Mouse (Mus musculus) ES-CJ7 (cell line): ENCODE data around the gene Ect2l.

ENCODE experiments used
- DNase-seq: peaks from one replicate; pipeline ENCODE4 v3.0.0; 2011; ENCODE audit warnings: low read depth, low spot score

Gene Ect2l

DNA sequence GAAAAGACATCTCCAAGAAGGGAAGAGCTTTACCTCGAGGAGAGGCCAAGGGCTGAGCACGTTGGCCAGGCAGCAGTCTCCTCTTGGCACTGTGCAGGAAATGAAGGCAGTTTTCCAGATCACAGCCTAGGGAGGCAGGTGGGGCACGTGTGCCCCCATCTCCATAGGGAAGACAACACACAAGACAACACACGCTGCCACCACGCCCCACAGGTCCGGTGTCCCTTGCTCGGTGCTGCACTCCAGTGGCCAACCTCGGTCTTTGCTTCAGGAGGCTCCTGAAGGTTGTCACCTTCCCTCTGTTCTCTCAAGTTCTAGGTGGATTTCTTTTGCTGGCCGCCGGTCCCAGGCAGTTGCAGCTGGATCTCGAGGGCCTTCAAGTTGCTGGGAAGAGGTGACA lies at the start of gene Ect2l:
Ect2l (minus strand) TSS at position 165 of the 400 bp plus-strand sequence.
- peak; percentile 87 for DNase-seq

- peak; percentile 60 for DNase-seq
These were observed 40.7 kb upstream of the Ect2l start for GRCm38 (mm10) chr10:18251345-18251744.

DNA sequence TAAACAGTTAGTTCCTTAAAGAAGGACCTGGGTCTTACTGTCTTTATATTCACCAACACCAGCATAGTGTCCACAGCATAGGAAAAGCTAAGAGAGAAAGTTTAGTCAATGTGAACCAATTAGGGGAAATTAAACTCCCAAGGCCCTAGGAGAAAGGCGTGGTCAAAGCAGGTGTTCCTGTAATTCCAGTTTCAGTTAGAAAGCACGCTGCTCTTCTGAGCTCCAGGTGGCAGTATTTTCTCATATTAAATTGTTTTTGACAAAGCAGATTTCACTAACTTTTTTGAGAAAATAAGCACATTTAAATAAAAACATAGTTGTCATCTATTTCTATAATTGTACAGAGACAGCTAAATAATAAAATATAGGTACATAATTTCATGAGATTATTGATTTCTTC lies 32.9 kb upstream of the Ect2l start:
- no peak for DNase-seq

DNA sequence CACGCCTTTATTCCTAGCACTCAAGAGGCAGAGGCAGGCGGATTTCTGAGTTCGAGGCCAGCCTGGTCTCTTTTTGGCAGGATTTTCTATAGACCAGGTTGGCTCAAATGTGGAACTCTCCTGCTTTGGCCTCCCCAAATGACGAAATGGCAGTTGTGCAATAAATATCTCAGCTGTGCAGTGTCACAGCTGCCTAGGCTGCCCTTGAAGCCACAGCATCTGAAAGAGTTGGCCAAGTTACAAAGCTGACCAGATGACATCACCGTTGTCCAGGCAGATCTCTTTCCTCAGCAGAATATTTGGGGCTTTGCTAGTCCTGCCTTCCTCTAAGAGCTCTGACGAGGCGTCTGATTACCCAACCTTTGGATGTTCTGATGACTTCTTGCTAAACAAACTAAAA lies 26.5 kb upstream of the Ect2l start:
- DNase-seq: no peak

DNA sequence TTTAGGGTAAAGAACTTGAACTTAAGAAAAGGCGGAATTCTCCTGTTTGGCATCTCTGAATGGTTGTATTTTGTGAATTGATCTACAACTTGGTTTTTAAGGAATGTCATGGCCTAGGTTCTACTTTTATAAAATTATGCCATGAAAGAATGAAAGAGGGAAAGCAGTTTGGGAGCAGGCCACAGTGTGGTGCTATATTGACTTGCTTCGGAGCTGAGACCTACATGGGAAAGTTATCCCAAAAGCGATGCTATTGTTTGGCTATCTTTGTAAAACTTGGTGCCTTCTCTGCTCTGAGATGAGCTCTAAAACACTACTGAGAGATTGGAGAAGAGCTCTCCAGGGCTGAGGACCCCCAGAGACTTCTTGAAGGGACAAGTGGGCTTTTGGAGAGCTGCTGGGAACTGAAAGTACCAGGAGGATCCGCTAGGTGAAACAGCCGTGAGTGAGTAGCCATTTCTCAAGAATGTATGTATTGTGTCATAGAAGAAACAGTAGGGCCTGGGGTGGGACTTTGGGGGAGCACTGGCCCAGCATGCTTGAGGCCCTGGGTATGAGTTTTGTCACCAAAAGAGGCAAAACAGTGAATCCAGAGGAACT lies 25.7 kb upstream of the Ect2l start:
- peak; percentile 35 for DNase-seq

DNA sequence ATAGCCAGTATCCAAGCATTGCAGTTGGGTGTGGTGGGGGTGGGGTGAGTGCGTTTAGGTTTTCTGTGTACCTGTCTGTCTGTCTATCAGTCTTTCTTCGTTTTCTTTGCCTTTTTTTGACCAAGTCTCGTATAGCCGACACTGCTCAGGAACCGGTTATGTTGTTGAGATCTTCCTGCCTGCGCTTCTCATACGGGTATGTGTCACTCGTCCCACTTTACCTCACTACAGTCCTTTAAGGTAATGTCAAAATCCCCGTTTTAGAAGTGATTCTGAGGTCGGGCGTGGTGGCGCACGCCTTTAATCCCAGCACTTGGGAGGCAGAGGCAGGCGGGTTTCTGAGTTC lies 24.7 kb upstream of the Ect2l start:
- no peak for DNase-seq

DNA sequence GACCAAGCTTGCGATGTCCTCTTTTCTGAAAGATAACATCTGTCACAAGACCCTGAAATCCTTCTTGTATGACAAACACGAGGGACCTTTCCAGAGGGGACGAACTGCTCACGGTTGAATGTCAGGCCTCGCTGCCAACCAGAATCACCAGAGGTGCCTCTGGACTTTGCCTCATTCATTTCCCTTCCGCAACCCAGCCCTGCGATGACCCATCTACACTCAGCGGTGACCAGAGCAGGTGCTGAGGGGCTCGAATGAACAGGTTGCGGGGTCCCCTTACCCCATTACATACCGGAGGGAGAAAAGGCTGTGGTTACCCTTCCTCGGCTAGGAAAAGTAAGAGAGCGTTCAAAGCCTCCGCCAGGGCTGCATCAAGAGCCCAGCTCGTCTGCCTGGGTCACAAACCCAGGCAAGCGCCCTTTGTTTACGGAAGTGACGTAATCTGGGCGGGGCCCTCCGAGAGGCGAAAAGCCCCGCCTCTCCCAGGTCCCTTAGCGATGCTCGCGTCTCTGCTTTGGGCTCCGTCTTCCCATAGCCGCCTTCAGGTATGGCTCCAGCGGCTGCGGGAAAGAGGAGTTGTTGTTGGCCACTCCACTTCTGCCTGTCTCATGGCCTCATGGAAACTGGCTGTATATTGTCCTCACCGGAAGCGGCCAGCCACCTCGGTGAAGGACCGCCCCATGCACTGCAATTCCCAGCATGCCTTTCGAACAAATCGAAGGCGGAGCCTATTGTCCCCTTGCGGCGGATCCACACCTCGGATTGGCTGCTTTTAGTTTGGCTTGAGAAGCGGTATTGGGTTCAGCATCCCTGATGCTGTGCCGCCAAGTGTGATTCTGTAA lies 24.1 kb upstream of the Ect2l start, which contains the start of gene Ccdc28a:
Ccdc28a (minus strand) TSS at position 439 of the 842 bp plus-strand sequence.
- peak; percentile 97 for DNase-seq

GRCm38 (mm10) chr10:18233891-18234290 lies 23.2 kb upstream of the Ect2l start:
- peak; percentile 21 for DNase-seq

- no peak for DNase-seq
These were observed 13.7 kb upstream of the Ect2l start for GRCm38 (mm10) chr10:18224386-18224785.

DNA sequence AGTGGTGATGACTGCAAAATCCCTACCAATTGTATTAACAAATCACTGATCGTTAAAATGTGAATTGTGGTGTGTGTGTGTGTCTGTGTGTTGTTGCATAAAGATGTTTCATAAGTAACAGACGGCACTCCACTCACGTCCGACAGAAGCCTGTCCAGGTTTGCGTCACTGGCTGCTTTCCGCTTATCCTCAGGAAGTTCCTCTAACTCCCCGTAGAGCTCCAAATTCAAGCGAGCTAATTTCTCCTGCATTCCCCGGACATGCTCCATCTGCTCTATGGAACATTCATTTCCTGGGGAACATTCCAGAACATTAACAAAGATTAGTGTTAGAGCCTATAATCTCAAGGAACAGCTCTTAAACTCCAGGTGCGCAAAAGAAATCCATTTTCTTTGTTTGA lies 8.7 kb upstream of the Ect2l start:
- no peak for DNase-seq

DNA sequence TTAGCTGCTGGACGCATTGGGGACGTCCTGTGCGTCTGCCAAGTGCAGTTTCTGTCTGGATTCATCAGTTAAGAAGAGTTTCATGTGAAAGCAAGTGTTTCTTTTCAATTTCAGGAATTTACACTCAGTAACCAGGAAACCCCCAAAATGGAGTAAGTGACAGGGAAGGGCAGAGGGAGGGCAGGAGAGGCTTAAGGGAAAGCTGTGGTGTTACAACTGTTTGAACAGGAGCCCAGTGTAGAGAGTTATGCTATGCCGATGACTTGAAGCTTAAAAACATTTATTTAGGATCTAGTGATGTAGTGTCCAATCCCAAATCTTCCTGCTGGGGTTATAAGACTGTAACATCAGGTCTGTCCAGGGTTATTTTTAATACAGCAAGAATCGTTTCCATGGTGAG lies 3.4 kb upstream of the Ect2l start:
- no peak for DNase-seq

- peak; percentile 79 for DNase-seq
These were observed 2.7 kb upstream of the Ect2l start for GRCm38 (mm10) chr10:18213373-18213772.

GRCm38 (mm10) chr10:18210119-18210518 lies 571 bp downstream of the Ect2l start:
- DNase-seq: no peak

GRCm38 (mm10) chr10:18204067-18204466 lies 6.6 kb downstream of the Ect2l start:
- peak; percentile 57 for DNase-seq

DNA sequence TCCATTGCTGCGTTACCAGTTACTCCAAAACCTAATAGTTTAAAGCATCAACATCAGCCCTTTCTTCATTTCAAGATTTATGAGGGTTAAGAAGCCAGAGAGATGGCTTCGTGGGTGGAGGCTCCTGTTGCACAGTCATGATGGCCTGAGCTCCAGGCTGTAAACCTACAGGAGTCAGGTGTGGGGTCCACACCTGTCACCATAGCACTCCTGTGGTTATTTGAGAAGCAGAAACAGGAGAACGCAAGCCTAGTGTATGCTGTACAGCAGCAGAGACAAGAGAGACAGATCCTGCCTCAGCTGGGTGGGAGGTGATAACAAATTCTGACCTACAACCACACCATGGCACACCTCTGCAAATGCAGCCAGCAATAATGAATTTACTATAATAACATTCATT lies 8.3 kb downstream of the Ect2l start:
- DNase-seq: no peak

DNA sequence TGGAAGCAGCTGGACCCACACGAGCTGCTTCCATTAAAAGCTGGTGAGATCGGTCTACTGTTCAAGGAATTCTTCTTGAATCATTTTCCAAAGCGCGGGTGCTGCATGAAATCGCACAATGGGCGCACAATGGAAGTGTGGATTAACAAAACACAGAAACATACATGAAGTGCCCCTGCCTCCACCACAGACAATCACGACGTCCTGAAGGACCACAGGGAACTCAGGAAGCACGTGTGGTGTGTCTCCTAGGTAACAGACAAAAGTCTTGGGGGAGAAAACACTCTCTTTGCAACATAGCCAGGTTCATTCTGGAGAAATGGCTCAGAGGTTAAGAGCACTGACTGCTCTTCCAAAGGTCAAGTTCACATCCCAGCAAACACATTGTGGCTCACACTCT lies 10.0 kb downstream of the Ect2l start:
- no peak for DNase-seq

DNA sequence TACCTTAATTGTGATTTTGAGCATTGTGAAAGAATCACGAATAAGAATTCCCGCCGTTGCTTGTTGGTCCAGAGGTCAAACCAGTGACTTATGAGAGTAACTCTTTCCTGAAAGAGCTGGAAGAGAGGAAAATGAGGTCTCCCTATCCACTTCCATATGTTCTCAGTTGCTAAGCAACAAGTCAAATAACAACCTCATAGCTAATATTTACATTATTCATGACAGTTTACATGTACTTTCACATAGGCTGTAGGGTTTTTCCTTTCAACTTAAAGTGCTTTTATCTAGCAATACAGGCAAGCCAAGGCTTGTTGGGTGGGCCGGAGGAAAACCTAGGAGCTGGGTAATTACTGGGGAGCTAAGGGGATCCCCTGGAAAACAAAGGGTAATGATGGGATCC lies 10.8 kb downstream of the Ect2l start:
- DNase-seq: no peak

DNA sequence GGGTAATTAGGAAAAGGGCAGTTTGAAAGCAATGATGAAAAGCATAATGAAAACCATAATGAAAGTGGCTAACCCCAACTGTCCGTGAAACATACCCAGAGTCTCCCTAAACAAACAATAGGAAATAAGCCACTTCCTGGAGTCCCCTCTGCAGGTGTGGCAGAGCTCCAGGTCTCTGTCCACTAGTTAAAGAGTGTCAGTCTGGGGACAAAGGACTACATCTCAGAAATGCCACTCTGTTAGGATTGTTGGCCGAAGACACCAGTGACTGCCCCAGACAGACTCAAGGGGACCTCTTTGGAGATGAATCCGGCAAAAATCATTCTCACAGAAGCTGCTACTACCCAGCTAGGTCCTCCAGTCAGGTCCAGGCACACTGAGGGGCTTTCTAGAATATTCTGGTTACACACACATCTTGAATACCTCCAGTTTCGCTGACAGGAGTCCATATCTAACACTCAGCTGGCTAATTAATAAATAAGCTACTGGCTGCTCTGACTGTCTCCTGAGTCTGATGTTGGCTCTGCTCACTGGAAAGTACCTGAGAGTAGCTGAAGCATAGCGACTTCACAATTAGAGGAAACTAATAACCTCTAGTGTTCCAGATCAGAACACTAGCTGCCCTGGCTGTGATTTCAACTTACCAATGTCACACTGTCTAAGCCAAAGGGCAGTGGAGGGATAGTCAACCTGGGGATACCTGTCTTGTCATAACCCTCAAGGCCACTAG lies 12.2 kb downstream of the Ect2l start:
- no peak for DNase-seq

GRCm38 (mm10) chr10:18197206-18197979 lies 13.3 kb downstream of the Ect2l start:
- DNase-seq: peak; percentile 82

GRCm38 (mm10) chr10:18194737-18195141 lies 16.0 kb downstream of the Ect2l start:
- peak; percentile 62 for DNase-seq

- DNase-seq: no peak
These were observed 16.5 kb downstream of the Ect2l start for GRCm38 (mm10) chr10:18194156-18194555.

DNA sequence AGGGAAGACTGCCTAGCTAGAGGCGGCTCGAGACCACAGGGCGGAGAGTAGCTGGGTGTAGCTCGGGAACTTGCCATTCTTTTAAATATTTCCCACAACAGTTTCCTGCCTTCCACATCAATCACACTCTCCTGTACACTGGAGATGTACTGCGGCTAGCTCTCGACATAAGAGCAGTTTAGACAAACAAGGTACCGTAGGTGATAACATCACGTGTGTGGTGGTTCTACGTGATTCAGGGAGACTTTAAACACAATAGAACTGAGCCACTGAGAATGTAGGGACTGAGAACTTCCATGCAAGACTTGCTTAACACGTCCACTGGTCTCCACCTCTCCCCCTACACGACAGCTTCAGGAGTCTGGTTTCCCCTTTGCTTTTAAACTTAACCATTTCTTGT lies 17.5 kb downstream of the Ect2l start:
- DNase-seq: no peak
